Mouse (Mus musculus): ENCODE results near the gene Tmem223.
A peak's percentile ranks its signal among the peaks of the same experiment; 100 is the strongest.
"Not testable (repeated sequence)": the region's sequence is repeated elsewhere in the genome, so short reads cannot be mapped to it uniquely, and the experiment has no call there.

Gene Tmem223

GRCm38 (mm10) chr19:8770567-8771270, at the start of gene Tmem223:
Gene Tmem223 (plus strand): TSS chr19:8770996.
- peak; percentile 51 for DNase-seq (ENCODE audit: low read depth, low spot score)

GRCm38 (mm10) chr19:8721378-8721777, 49.4 kb upstream of the Tmem223 start:
- no peak for DNase-seq (ENCODE audit: low read depth, low spot score)

- no peak for DNase-seq (ENCODE audit: low read depth, low spot score)
These were observed 48.8 kb upstream of the Tmem223 start for GRCm38 (mm10) chr19:8722021-8722420.

GRCm38 (mm10) chr19:8722559-8722906, 48.3 kb upstream of the Tmem223 start:
- no peak for DNase-seq (ENCODE audit: low read depth, low spot score)

- DNase-seq (ENCODE audit: low read depth, low spot score), result peak; percentile 99
These were observed 47.8 kb upstream of the Tmem223 start, which contains the start of gene Slc3a2 for GRCm38 (mm10) chr19:8722907-8723573. Gene Slc3a2 (minus strand): TSS chr19:8723369.

- DNase-seq (ENCODE audit: low read depth, low spot score), result no peak
These were observed 47.0 kb upstream of the Tmem223 start for GRCm38 (mm10) chr19:8723574-8724346.

- DNase-seq (ENCODE audit: low read depth, low spot score), result no peak
These were observed 46.4 kb upstream of the Tmem223 start for GRCm38 (mm10) chr19:8724392-8724791.

- no peak for DNase-seq (ENCODE audit: low read depth, low spot score)
These were observed 45.6 kb upstream of the Tmem223 start for GRCm38 (mm10) chr19:8725081-8725613.

- no peak for DNase-seq (ENCODE audit: low read depth, low spot score)
These were observed 44.0 kb upstream of the Tmem223 start for GRCm38 (mm10) chr19:8726609-8727390.

- no peak for DNase-seq (ENCODE audit: low read depth, low spot score)
These were observed 43.2 kb upstream of the Tmem223 start for GRCm38 (mm10) chr19:8727495-8728114.

- DNase-seq (ENCODE audit: low read depth, low spot score), result not testable (repeated sequence)
These were observed 42.3 kb upstream of the Tmem223 start for GRCm38 (mm10) chr19:8728335-8729099.

- no peak for DNase-seq (ENCODE audit: low read depth, low spot score)
These were observed 36.5 kb upstream of the Tmem223 start for GRCm38 (mm10) chr19:8734334-8734733.

GRCm38 (mm10) chr19:8735389-8736159, 35.2 kb upstream of the Tmem223 start, which contains the start of gene Wdr74:
Gene Wdr74 (plus strand): TSS chr19:8735827.
- peak; percentile 88 for DNase-seq (ENCODE audit: low read depth, low spot score)

- DNase-seq (ENCODE audit: low read depth, low spot score), result no peak
These were observed 34.7 kb upstream of the Tmem223 start for GRCm38 (mm10) chr19:8736160-8736467.

- DNase-seq (ENCODE audit: low read depth, low spot score), result no peak
These were observed 31.9 kb upstream of the Tmem223 start for GRCm38 (mm10) chr19:8738911-8739310.

- no peak for DNase-seq (ENCODE audit: low read depth, low spot score)
These were observed 31.1 kb upstream of the Tmem223 start for GRCm38 (mm10) chr19:8739646-8740045.

- no peak for DNase-seq (ENCODE audit: low read depth, low spot score)
These were observed 30.2 kb upstream of the Tmem223 start, which contains the start of gene 1700092M07Rik for GRCm38 (mm10) chr19:8740603-8741002. Gene 1700092M07Rik (plus strand): TSS chr19:8740718.

GRCm38 (mm10) chr19:8741243-8741869, 29.4 kb upstream of the Tmem223 start, which contains the start of gene Stx5a:
Gene Stx5a (plus strand): TSS chr19:8741413.
- DNase-seq (ENCODE audit: low read depth, low spot score), result peak; percentile 99

GRCm38 (mm10) chr19:8742176-8742575, 28.6 kb upstream of the Tmem223 start:
- DNase-seq (ENCODE audit: low read depth, low spot score), result no peak
